Mouse (Mus musculus) myocyte (in vitro differentiated cells): ENCODE results near the gene Csn2.

ENCODE experiments used
- POLR2A ChIP-seq: IDR thresholded peaks from one replicate; pipeline ENCODE4 v1.6.1; 2011; ENCODE audit warnings: low read depth, mild to moderate bottlenecking, control low read depth, moderate library complexity; ENCODE audit not compliant: insufficient read length
- TCF12 ChIP-seq: IDR thresholded peaks from one replicate; pipeline ENCODE4 v1.6.1; 2011; ENCODE audit warnings: mild to moderate bottlenecking, control low read depth; ENCODE audit not compliant: poor library complexity, insufficient read depth, severe bottlenecking

- TF ChIP-seq POLR2A (no peak), TCF12 (no peak)
Observed at GRCm38 (mm10) chr5:87705891-87706290, 6.5 kb upstream of the Csn2 start.
